In the genomic region with DNA sequence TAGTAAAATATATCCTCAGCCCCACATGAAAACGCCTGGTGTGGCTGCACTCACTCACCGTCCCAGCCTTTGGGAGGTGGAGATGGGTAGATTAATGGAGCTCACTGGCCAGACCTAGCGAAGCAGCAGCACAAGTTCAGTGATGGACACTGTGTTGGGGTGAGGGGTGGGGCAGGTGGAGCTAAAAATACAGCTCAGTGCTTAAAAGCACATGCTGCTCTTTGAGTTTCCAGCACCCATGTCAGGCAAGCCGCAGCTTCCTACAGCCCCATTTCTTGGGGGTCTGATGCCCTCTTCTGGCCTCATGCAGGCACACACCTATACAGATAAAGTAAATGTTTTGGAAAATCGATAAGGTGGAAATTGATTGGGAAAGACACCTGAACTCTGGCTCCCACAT, we compare ENCODE assay signal across 8 mouse cellular contexts.
DNase-seq lines count a peak whose midpoint lies in the region; ATAC-seq lines count a peak whose summit lies in the region.

No protein-coding gene starts in this region.

- no peak overlapping the region for H3K4me2 ChIP-seq in kidney, embryonic 14.5 days (replicated peaks; ENCODE audit: low read depth, low read length)

- DNase-seq in B cell, adult 2 months = peak; percentile 31 to 38
- DNase-seq in MN1 (ENCODE audit: low spot score) = peak; percentile 24
- DNase-seq in forelimb bud, embryonic 11.5 days (ENCODE audit: low read depth, low spot score) = peak; percentile 32
- DNase-seq in midbrain, embryonic 10.5 days (ENCODE audit: low spot score) = peak; percentile 30
- DNase-seq in ovary, postnatal 36 days (ENCODE audit: low spot score) = no peak
- no peak for DNase-seq in left cerebral cortex, adult 9 months (ENCODE audit: low spot score in 2 of 2)
- no peak for DNase-seq in cerebellum, adult 9-11 months

- H3K9ac ChIP-seq in kidney, embryonic 14.5 days (ENCODE audit: low read depth, low read length) = no peak overlapping the region

- H3K9me3 ChIP-seq in kidney, embryonic 14.5 days (ENCODE audit: control insufficient read depth, low read length) = no peaks in the 10 kb centered on the region
- H3K9me3 ChIP-seq in midbrain, embryonic 10.5 days (replicated peaks) = no peaks in the 10 kb centered on the region

- H3K4me1 ChIP-seq in kidney, embryonic 14.5 days (ENCODE audit: control insufficient read depth, insufficient read depth, low read length) = 0 out of 2 replicates have a peak, but pooled peaks cover 6% of the 10 kb centered on the region
- peaks cover 19% of the 10 kb centered on the region for H3K4me1 ChIP-seq in midbrain, embryonic 10.5 days

- H3K27me3 ChIP-seq in kidney, embryonic 14.5 days (ENCODE audit: control insufficient read depth, insufficient read depth, low read length) = no peaks in the 10 kb centered on the region
- H3K27me3 ChIP-seq in midbrain, embryonic 10.5 days (ENCODE audit: low read depth, poor library complexity, severe bottlenecking) = no peaks in the 10 kb centered on the region

- peaks cover 9% of the 10 kb centered on the region; the same call in 1 of the 2 replicates for H3K36me3 ChIP-seq in kidney, embryonic 14.5 days (ENCODE audit: control insufficient read depth, insufficient read depth, low read length)
- peaks cover 10% of the 10 kb centered on the region for H3K36me3 ChIP-seq in midbrain, embryonic 10.5 days

- H3K27ac ChIP-seq in kidney, embryonic 14.5 days (ENCODE audit: low read depth, low read length) = 0 out of 2 replicates have a peak overlapping the region, but pooled peaks have one; percentile 12
- no peak overlapping the region for H3K27ac ChIP-seq in midbrain, embryonic 10.5 days (replicated peaks)

- peak; percentile 28; the same call in 1 of the 2 replicates for ATAC-seq in kidney, embryonic 14.5 days (ENCODE audit: low FRiP score, low TSS enrichment)

- WGBS in kidney, embryonic 14.5 days = 39% methylated on average over 5 of the region's 5 CpGs
- WGBS in midbrain, embryonic 10.5 days = 31% methylated on average over 5 of the region's 5 CpGs

- no peak overlapping the region for H3K4me3 ChIP-seq in kidney, embryonic 14.5 days (ENCODE audit: low read length)
- H3K4me3 ChIP-seq in midbrain, embryonic 10.5 days = no peak overlapping the region

Comparison
In these comparisons a context has a peak if more than half of its experiments do, and no peak if none do; other contexts are left out.
1. DNase-seq: peak in B cell, adult 2 months (2 of 2), MN1 (single experiment), forelimb bud, embryonic 11.5 days (single experiment) and midbrain, embryonic 10.5 days (single experiment); none in ovary, postnatal 36 days (single experiment), left cerebral cortex, adult 9 months (0 of 2) and cerebellum, adult 9-11 months (single experiment).